Mouse (Mus musculus) Patski (cell line): Measurements from ENCODE around the gene Gipc3. TPM values are rescaled to one million over a fixed set of nuclear protein-coding genes. Genes with fewer than 3 reads are reported as not detected.

Experiments
- ATAC-seq: fragments of 100-300 bp; one replicate; pipeline ENCODE4 v1.8.0; 2021
- CTCF ChIA-PET: fragments of 350-600 bp; sonication (Branson Sonifier 250); formaldehyde crosslinking; loops from one replicate; lab custom pipeline; 2022; ENCODE audit warnings: inconsistent platforms; lab: Charles Lee
- POLR2A ChIA-PET: fragments of 350-600 bp; sonication (Branson Sonifier 250); formaldehyde crosslinking; loops from one replicate; lab custom pipeline; 2022; ENCODE audit warnings: antibody characterized with exemption, inconsistent platforms; lab: Charles Lee
- DNase-seq: peaks from one replicate; pipeline ENCODE4 v3.0.0-alpha.2; 2011; ENCODE audit warnings: low read depth, low spot score
- H3K27me3 ChIP-seq: fragments of 371-371 bp; one replicate; pipeline ENCODE4 v1.5.1; 2021
- CTCF ChIP-seq: fragments of 100-300 bp; IDR thresholded peaks from one replicate; pipeline ENCODE4 v1.5.1; 2021
- in situ Hi-C: fragments of 300-500 bp; cut with MboI; formaldehyde crosslinking; loops from 3 replicates; pipeline ENCODE4 v1.11.1; 2018; ENCODE audit warnings: low pct_unique_long_range_greater_than_20kb, mixed read lengths
- polyA plus RNA-seq: library from polyadenylated mRNA; unstranded; gene quantifications from one replicate; pipeline ENCODE4 v1.2.3, GENCODE M21; 2021

The Gipc3 gene
- polyA plus RNA-seq, 1 experiment from 2014 or later = 0.46 TPM

- ATAC-seq = no peak
- no peaks in the 10 kb centered on the region for H3K27me3 ChIP-seq
- POLR2A ChIA-PET = interaction anchor here (1.3 to 1.7 kb wide), 2 partner anchors 9 to 23 kb away, joined by 3 to 4 read pairs; no protein-coding TSS in a partner anchor
- TF ChIP-seq CTCF = no peak
- DNase-seq = no peak
- CTCF ChIA-PET = interaction anchor here (0.6 to 2.2 kb wide), 3 partner anchors 20 to 66 kb away, joined by 3 to 12 read pairs (median 3); no protein-coding TSS in a partner anchor
- in situ Hi-C loops = no loop called here
These were observed 41.5 kb upstream of the Gipc3 start for GRCm38 (mm10) chr10:81384605-81384982.

DNA sequence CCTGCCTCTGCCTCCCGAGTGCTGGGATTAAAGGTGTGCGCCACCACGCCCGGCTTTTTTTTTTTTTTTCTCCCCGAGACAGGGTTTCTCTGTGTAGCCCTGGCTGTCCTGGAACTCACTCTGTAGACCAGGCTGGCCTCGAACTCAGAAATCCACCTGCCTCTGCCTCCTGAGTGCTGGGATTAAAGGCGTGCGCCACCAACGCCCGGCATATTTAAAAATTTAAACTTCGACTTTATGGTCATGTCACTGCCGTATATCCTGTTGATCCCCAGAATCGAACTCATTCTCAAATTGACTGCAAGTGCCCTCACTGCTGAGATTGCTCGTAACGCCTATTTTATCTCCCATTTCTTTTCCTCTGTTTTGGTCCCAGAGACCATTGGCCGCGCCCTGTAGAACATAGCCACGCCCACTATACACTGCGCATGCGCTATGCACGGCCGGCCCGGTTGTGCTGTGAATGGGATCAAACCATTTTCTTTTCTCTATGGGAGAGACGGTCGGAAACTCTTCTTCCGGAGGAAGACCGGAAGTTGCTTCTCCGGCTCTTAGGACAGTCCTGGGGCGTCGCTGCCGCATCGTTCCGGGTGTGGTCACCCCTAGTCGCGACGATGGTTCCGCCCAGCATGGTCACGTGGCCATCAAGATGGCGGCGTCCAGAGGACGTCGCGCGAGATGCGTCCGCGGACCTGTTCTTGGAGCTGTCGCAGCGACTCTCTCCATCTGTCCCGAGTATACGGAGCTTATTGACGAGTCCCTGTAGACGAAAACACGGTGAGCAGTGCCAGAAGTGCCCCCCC, 40.9 kb upstream of the Gipc3 start, which contains the start of the genes Dohh and Gm48551:
Gene Dohh, plus strand, starts transcription at position 627 of the 803 bp plus-strand sequence.
Gene Gm48551, plus strand, starts transcription at position 665 of the 803 bp plus-strand sequence.
- CTCF ChIA-PET = interaction anchor here (0.6 to 2.2 kb wide), 2 partner anchors 21 to 67 kb away, joined by 3 to 12 read pairs; no protein-coding TSS in a partner anchor
- peak; percentile 94 for DNase-seq

DNA sequence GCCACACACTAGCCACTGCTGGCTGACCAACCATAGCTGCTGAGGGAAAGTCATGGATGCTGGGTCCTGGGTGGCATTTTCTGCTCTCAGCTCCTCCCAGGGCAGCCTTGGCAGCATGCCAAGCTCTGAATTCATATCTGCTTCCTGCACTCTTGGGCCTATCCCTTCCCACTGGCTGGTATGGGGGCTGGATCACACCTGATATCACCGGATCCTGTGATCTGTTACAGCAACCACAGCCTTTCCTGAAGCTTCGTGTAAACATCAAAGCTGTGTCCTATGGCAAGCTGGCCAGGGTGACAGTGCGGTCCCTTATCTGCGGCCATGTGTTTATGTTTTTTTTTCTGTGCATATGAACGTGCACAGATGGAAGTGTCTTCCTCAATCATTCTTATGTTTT, 39.0 kb upstream of the Gipc3 start:
- no peak for TF ChIP-seq CTCF
- ATAC-seq = no peak
- CTCF ChIA-PET = no interaction called here
- in situ Hi-C loops = no loop called here
- POLR2A ChIA-PET = interaction anchor here (0.6 kb wide), 1 partner anchor 31 kb away, joined by 4 read pairs; no protein-coding TSS in a partner anchor
- no peak for DNase-seq
- H3K27me3 ChIP-seq = no peaks in the 10 kb centered on the region

More for the DNA sequence above, 40.9 kb upstream of the Gipc3 start, which contains the start of the genes Dohh and Gm48551:
- ATAC-seq = peak; percentile 83
- POLR2A ChIA-PET = interaction anchor here (1.3 kb wide), 1 partner anchor 10 kb away, joined by 3 read pairs; no protein-coding TSS in a partner anchor
- no peak for TF ChIP-seq CTCF
- H3K27me3 ChIP-seq = no peaks in the 10 kb centered on the region
- in situ Hi-C loops = no loop called here

DNA sequence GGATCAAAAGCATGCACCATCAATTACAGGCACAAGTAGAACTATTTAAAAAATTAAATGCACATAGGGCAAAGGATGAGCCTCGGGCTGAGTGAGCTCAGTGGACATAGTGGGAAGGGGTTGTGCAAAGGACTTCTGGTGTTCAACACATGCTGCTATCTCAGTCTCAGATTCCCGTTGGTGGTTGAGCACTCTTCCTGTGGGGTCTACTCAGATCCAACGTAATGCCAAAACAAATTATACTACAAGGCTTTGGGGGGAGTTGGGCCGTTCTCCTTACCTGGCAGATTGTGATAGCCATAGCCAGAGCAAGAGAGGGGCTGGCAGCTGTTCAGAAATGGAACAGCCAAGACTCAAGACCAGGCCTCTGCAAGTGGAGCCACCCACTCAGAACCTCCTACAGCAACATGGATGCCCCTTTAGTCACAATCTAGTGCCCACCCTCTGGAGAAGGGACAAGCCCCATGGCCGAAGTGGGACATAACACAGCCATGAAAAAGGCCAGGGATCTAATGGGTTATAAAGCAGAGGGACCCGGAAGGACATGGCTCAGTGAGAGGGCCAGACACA, 36.8 kb upstream of the Gipc3 start:
- ATAC-seq = no peak
- in situ Hi-C loops = no loop called here
- TF ChIP-seq CTCF = no peak
- CTCF ChIA-PET = interaction anchor here (0.8 to 1.4 kb wide), 3 partner anchors 10 to 29 kb away, joined by 3 to 4 read pairs (median 3); partner anchors contain the start of gene Hmg20b
- DNase-seq = no peak
- H3K27me3 ChIP-seq = no peaks in the 10 kb centered on the region
- POLR2A ChIA-PET = interaction anchor here (0.6 kb wide), 1 partner anchor 35 kb away, joined by 5 read pairs; no protein-coding TSS in a partner anchor

DNA sequence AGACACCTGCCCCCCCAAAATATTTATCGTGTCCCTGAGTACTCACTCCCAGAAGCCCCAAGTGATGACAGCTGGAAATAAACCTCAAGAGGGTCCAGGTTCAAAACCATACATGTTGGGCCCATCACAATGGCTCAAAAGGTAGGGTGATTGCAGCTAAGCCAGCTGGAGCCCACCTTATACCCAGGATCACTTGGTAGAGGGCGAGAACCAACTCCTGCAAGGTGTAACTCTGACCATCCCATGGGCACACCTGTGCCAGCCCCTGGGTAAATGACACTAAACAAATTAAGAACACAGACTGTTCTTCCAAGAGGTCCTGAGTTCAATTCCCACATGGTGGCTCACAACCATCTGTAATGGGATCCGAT, 36.1 kb upstream of the Gipc3 start:
- POLR2A ChIA-PET = interaction anchor here (0.7 kb wide), 1 partner anchor 197 kb away, joined by 4 read pairs; no protein-coding TSS in a partner anchor
- CTCF ChIA-PET = interaction anchor here (0.8 to 1.9 kb wide), 5 partner anchors 11 to 90 kb away, joined by 3 to 7 read pairs (median 3); partner anchors contain the start of gene Pip5k1c
- in situ Hi-C loops = no loop called here
- TF ChIP-seq CTCF = no peak
- H3K27me3 ChIP-seq = no peaks in the 10 kb centered on the region
- no peak for ATAC-seq
- DNase-seq = no peak

- H3K27me3 ChIP-seq = no peaks in the 10 kb centered on the region
- POLR2A ChIA-PET = interaction anchor here (0.7 to 1.0 kb wide), 2 partner anchors 74 to 197 kb away, joined by 4 read pairs; no protein-coding TSS in a partner anchor
- ATAC-seq (peak; percentile 83), DNase-seq (peak; percentile 97)
- no peak for TF ChIP-seq CTCF
- CTCF ChIA-PET = interaction anchor here (0.8 to 1.9 kb wide), 5 partner anchors 11 to 89 kb away, joined by 3 to 7 read pairs (median 3); partner anchors contain the start of gene Pip5k1c
- in situ Hi-C loops = no loop called here
These were observed 35.6 kb upstream of the Gipc3 start for GRCm38 (mm10) chr10:81378553-81379182.

DNA sequence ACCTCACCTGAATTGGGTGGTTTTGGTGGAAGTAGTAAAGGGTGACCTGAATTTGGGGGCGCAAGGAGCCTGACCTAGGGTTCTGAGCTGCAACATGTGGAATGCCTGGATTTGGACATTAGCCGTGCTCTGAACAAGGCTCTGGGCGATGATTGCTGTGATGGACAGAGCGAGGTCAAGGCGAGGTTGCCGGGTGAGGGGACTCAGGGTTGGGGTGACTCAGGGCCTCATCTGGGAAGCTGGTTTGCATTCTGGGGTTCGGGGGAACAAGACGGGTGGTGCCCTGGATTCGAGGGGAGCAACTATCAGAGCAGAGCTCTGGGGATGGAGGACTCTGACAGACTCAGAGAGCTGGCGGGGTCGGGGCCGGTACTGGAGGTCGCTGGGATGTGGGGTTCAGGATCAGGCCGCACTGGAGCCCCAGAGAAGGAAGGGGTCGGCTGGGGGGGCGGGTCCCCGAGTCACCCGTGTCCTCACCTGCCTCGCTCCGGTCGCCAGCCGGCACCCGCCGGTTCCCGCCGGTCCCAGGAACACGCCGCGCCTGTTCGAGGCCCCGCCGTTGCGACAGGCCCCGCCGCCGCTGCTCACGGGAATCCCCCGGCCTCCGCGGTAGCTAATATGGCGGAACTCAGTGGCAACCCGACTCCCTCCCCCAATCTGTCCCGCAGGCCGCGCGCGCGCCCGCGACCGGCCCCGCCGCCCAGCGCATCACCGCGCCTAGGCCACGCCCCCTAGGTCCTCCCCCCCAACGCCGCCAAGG, 34.9 kb upstream of the Gipc3 start, which contains the start of gene Fzr1:
Gene Fzr1, minus strand, starts transcription at position 724 of the 760 bp plus-strand sequence.
- no peak for TF ChIP-seq CTCF
- no peaks in the 10 kb centered on the region for H3K27me3 ChIP-seq
- CTCF ChIA-PET = interaction anchor here (0.8 to 1.9 kb wide), 6 partner anchors 12 to 89 kb away, joined by 3 to 7 read pairs (median 3); partner anchors contain the start of gene Pip5k1c
- in situ Hi-C loops = no loop called here
- DNase-seq (no peak), ATAC-seq (peak; percentile 3)
- POLR2A ChIA-PET = interaction anchor here (1.0 to 1.3 kb wide), 3 partner anchors 14 to 75 kb away, joined by 3 to 4 read pairs (median 3); no protein-coding TSS in a partner anchor

- ChIA-PET CTCF (interaction anchor here (1.5 to 2.0 kb wide), 2 partner anchors 16 to 85 kb away, joined by 3 to 5 read pairs; partner anchors contain the start of gene Pip5k1c), POLR2A (interaction anchor here (1.1 to 1.3 kb wide), 2 partner anchors 13 to 17 kb away, joined by 3 read pairs; no protein-coding TSS in a partner anchor)
- no peak for DNase-seq
- ATAC-seq = no peak
- no peak for TF ChIP-seq CTCF
- H3K27me3 ChIP-seq = no peaks in the 10 kb centered on the region
- in situ Hi-C loops = no loop called here
These were observed 34.2 kb upstream of the Gipc3 start for GRCm38 (mm10) chr10:81377362-81377664.
